Mouse (Mus musculus) hindbrain, embryonic 11.5 days (tissue): ENCODE measurements around the gene Cdh5. TPM values are rescaled to one million over a fixed set of nuclear protein-coding genes. Genes with fewer than 3 reads are reported as not detected.

Source experiments
- ATAC-seq: fragments of 200-750 bp; cut with Nextera tagmentation; 2 replicates; pipeline ENCODE4 v1.8.0; 2017; ENCODE audit warnings: mild to moderate bottlenecking, moderate TSS enrichment, moderate library complexity; ENCODE audit not compliant: low FRiP score
- DNase-seq: peaks from one replicate; pipeline ENCODE4 v3.0.0-alpha.2; 2015; ENCODE audit warnings: low spot score
- H3K27ac ChIP-seq: fragments of 300-500 bp; sonication (generic); 2 replicates; pipeline ENCODE4 v1.5.1; 2014; ENCODE audit warnings: mild to moderate bottlenecking, low read depth, low read length
- H3K27me3 ChIP-seq: fragments of 300-500 bp; sonication (generic); 2 replicates; pipeline ENCODE4 v1.6.1; 2014; ENCODE audit warnings: mild to moderate bottlenecking, low read length, moderate library complexity, mixed read lengths; ENCODE audit not compliant: control insufficient read depth, insufficient read depth
- H3K36me3 ChIP-seq: fragments of 300-500 bp; sonication (generic); 2 replicates; pipeline ENCODE4 v1.6.1; 2014; ENCODE audit warnings: mild to moderate bottlenecking, low read length, moderate library complexity, mixed read lengths; ENCODE audit not compliant: control insufficient read depth, insufficient read depth
- H3K4me1 ChIP-seq: fragments of 300-500 bp; sonication (generic); replicated peaks from 2 replicates; pipeline ENCODE4 v1.6.1; 2014; ENCODE audit warnings: low read length, mixed read lengths; ENCODE audit not compliant: control insufficient read depth, insufficient read depth
- H3K4me2 ChIP-seq: fragments of 300-500 bp; sonication (generic); replicated peaks from 2 replicates; pipeline ENCODE4 v1.6.1; 2014; ENCODE audit warnings: mild to moderate bottlenecking, low read depth, low read length
- H3K4me3 ChIP-seq: fragments of 300-500 bp; sonication (generic); 2 replicates; pipeline ENCODE4 v1.5.1; 2014; ENCODE audit warnings: low read depth, low read length
- H3K9ac ChIP-seq: fragments of 300-500 bp; sonication (generic); 2 replicates; pipeline ENCODE4 v1.6.1; 2014; ENCODE audit warnings: low read depth, low read length
- H3K9me3 ChIP-seq: fragments of 300-500 bp; sonication (generic); 2 replicates; pipeline ENCODE4 v1.6.1; 2016; ENCODE audit warnings: low read length; ENCODE audit not compliant: control insufficient read depth
- WGBS: fragments of 180-500 bp; shearing (Covaris S2); extraction: QIAGEN DNeasy Blood & Tissue Kit; methylation state at CpG from one replicate; pipeline ENCODE4 v1.1.7; 2014; 5-methylcytosine and 5-hydroxymethylcytosine counted together
- polyA plus RNA-seq: library from polyadenylated mRNA; unstranded; fragments of >200 nt; fragmentation: Nextera tagmentation; extraction: Ambion mirVana; gene quantifications from 2 replicates; pipeline ENCODE4 v1.2.1, GENCODE M21; 2014

The Cdh5 gene
- polyA plus RNA-seq, 1 experiment from 2014 or later: 15.9 TPM

GRCm38 (mm10) chr8:104121640-104122416, 20.4 kb downstream of the Cdh5 start:
- WGBS: 83% methylated on average over 12 of the region's 12 CpGs
- no peak overlapping the region for H3K9ac ChIP-seq
- H3K4me2 ChIP-seq: no peak overlapping the region
- no peak for ATAC-seq
- H3K27me3 ChIP-seq: no peaks in the 10 kb centered on the region
- no peak overlapping the region for H3K27ac ChIP-seq
- H3K9me3 ChIP-seq: no peaks in the 10 kb centered on the region
- H3K36me3 ChIP-seq: no peaks in the 10 kb centered on the region
- no peak for DNase-seq
- H3K4me3 ChIP-seq: no peak overlapping the region
- H3K4me1 ChIP-seq: no peaks in the 10 kb centered on the region

- 88% methylated on average over 2 of the region's 2 CpGs for WGBS
- ATAC-seq: no peak
- H3K4me1 ChIP-seq: no peaks in the 10 kb centered on the region
Observed at GRCm38 (mm10) chr8:104123080-104123657, 21.7 kb downstream of the Cdh5 start.

GRCm38 (mm10) chr8:104124534-104124933, 23.1 kb downstream of the Cdh5 start:
- Histone ChIP-seq H3K27ac (no peak overlapping the region), H3K9me3 (no peaks in the 10 kb centered on the region), H3K4me1 (no peaks in the 10 kb centered on the region), H3K4me2 (no peak overlapping the region), H3K27me3 (no peaks in the 10 kb centered on the region), H3K4me3 (no peak overlapping the region), H3K36me3 (no peaks in the 10 kb centered on the region), H3K9ac (no peak overlapping the region)
- 86% methylated on average over 5 of the region's 5 CpGs for WGBS
- ATAC-seq (no peak), DNase-seq (no peak)

More at GRCm38 (mm10) chr8:104123080-104123657, 21.7 kb downstream of the Cdh5 start:
- H3K9ac ChIP-seq: no peak overlapping the region
- no peak overlapping the region for H3K27ac ChIP-seq
- no peak for DNase-seq
- no peaks in the 10 kb centered on the region for H3K9me3 ChIP-seq
- H3K4me3 ChIP-seq: no peak overlapping the region
- no peak overlapping the region for H3K4me2 ChIP-seq
- no peaks in the 10 kb centered on the region for H3K36me3 ChIP-seq
- H3K27me3 ChIP-seq: no peaks in the 10 kb centered on the region

- Histone ChIP-seq H3K4me1 (no peaks in the 10 kb centered on the region), H3K36me3 (no peaks in the 10 kb centered on the region), H3K4me2 (no peak overlapping the region), H3K9ac (no peak overlapping the region), H3K27ac (no peak overlapping the region), H3K4me3 (no peak overlapping the region), H3K27me3 (no peaks in the 10 kb centered on the region), H3K9me3 (no peaks in the 10 kb centered on the region)
- no peak for ATAC-seq
- 75% methylated on average over 4 of the region's 4 CpGs for WGBS
- DNase-seq: no peak
Observed at GRCm38 (mm10) chr8:104127160-104127883, 25.9 kb downstream of the Cdh5 start.

- no peak overlapping the region for H3K27ac ChIP-seq
- no peak overlapping the region for H3K9ac ChIP-seq
- no peaks in the 10 kb centered on the region for H3K27me3 ChIP-seq
- H3K4me1 ChIP-seq: no peaks in the 10 kb centered on the region
- no peaks in the 10 kb centered on the region for H3K36me3 ChIP-seq
- no peak overlapping the region for H3K4me2 ChIP-seq
- DNase-seq: no peak
- ATAC-seq: no peak
- no peaks in the 10 kb centered on the region for H3K9me3 ChIP-seq
- WGBS: 91% methylated on average over 9 of the region's 9 CpGs
- H3K4me3 ChIP-seq: no peak overlapping the region
Observed at GRCm38 (mm10) chr8:104130916-104131315, 29.5 kb downstream of the Cdh5 start.

- DNase-seq: no peak
- WGBS: 88% methylated on average over 7 of the region's 7 CpGs
Observed at GRCm38 (mm10) chr8:104131414-104131975, 30.1 kb downstream of the Cdh5 start.

GRCm38 (mm10) chr8:104134521-104134920, 33.1 kb downstream of the Cdh5 start:
- DNase-seq: no peak
- Histone ChIP-seq H3K4me1 (no peaks in the 10 kb centered on the region), H3K4me3 (no peak overlapping the region), H3K9me3 (no peaks in the 10 kb centered on the region), H3K4me2 (no peak overlapping the region), H3K27me3 (no peaks in the 10 kb centered on the region), H3K36me3 (no peaks in the 10 kb centered on the region), H3K9ac (no peak overlapping the region), H3K27ac (no peak overlapping the region)
- WGBS: 89% methylated on average over 8 of the region's 8 CpGs
- ATAC-seq: no peak

More at GRCm38 (mm10) chr8:104131414-104131975, 30.1 kb downstream of the Cdh5 start:
- no peak for ATAC-seq
- Histone ChIP-seq H3K4me1 (no peaks in the 10 kb centered on the region), H3K27ac (no peak overlapping the region), H3K4me3 (no peak overlapping the region), H3K4me2 (no peak overlapping the region), H3K9ac (no peak overlapping the region), H3K36me3 (no peaks in the 10 kb centered on the region), H3K9me3 (no peaks in the 10 kb centered on the region), H3K27me3 (no peaks in the 10 kb centered on the region)

- ATAC-seq (no peak), DNase-seq (no peak)
- no peak overlapping the region for H3K4me3 ChIP-seq
- H3K9me3 ChIP-seq: no peaks in the 10 kb centered on the region
- H3K27ac ChIP-seq: no peak overlapping the region
- H3K4me2 ChIP-seq: no peak overlapping the region
- H3K9ac ChIP-seq: no peak overlapping the region
- WGBS: 96% methylated on average over 3 of the region's 3 CpGs
- no peaks in the 10 kb centered on the region for H3K27me3 ChIP-seq
- no peaks in the 10 kb centered on the region for H3K4me1 ChIP-seq
- no peaks in the 10 kb centered on the region for H3K36me3 ChIP-seq
Observed at GRCm38 (mm10) chr8:104136277-104136676, 34.9 kb downstream of the Cdh5 start.
